Mouse (Mus musculus): ENCODE data around the gene Slc35c2.

- TF ChIP-seq CTCF (IDR thresholded peaks at IDR 0.05; ENCODE audit: control insufficient read depth, insufficient read depth, insufficient replicate concordance, low read depth, low read length) (no peak), POLR2A (IDR thresholded peaks at IDR 0.05; ENCODE audit: control insufficient read depth, low read depth, low read length) (no peak)
Measured at GRCm38 (mm10) chr2:165312381-165312780, 24.7 kb upstream of the Slc35c2 start.
